Mouse (Mus musculus) myocyte (in vitro differentiated cells): ENCODE results near the gene Rmnd1.
A peak's percentile ranks its signal among the peaks of the same experiment; 100 is the strongest.

ENCODE experiments used
- E2F4 ChIP-seq: IDR thresholded peaks from one replicate; pipeline ENCODE4 v1.6.1; 2011; ENCODE audit warnings: mild to moderate bottlenecking, control low read depth, moderate library complexity; ENCODE audit not compliant: insufficient read depth
- MYOG ChIP-seq, 3 experiments: IDR thresholded peaks; one replicate each; pipeline ENCODE4 v1.6.1; 2011; ENCODE audit warnings: control low read depth in 2 of 3, low read depth in 2 of 3, mild to moderate bottlenecking in 2 of 3; ENCODE audit not compliant: insufficient read length in 2 of 3, control insufficient read depth in 1 of 3, insufficient read depth in 1 of 3
- POLR2A ChIP-seq: IDR thresholded peaks from one replicate; pipeline ENCODE4 v1.6.1; 2011; ENCODE audit warnings: low read depth, mild to moderate bottlenecking, control low read depth, moderate library complexity; ENCODE audit not compliant: insufficient read length
- POLR2AphosphoS2 ChIP-seq: IDR thresholded peaks from one replicate; pipeline ENCODE4 v1.6.1; 2011; ENCODE audit warnings: low read depth, control low read depth; ENCODE audit not compliant: insufficient read length
- TCF12 ChIP-seq: IDR thresholded peaks from one replicate; pipeline ENCODE4 v1.6.1; 2011; ENCODE audit warnings: mild to moderate bottlenecking, control low read depth; ENCODE audit not compliant: poor library complexity, insufficient read depth, severe bottlenecking

GRCm38 (mm10) chr10:4430826-4431225 lies 1.4 kb downstream of the Rmnd1 start:
- TF ChIP-seq E2F4 (no peak), MYOG (IDR thresholded peaks at IDR 0.05; ENCODE audit: control insufficient read depth in 1 of 3, insufficient read depth in 1 of 3, insufficient read length in 2 of 3, low read depth in 2 of 3) (peak; percentile 12 to 85 (median 15)), POLR2A (no peak), POLR2AphosphoS2 (no peak), TCF12 (peak; percentile 7)
